Mouse (Mus musculus) CH12.LX (cell line): Measurements from ENCODE around the gene Foxk1. TPM values are rescaled to one million over a fixed set of nuclear protein-coding genes. Genes with fewer than 3 reads are reported as not detected.

Experiments used
- DNase-seq: peaks from one replicate; pipeline ENCODE4 v3.0.0-alpha.2; 2013; ENCODE audit errors: extremely low read depth
- H3K27ac ChIP-seq: 2 replicates; pipeline ENCODE4 v1.5.1; 2012; ENCODE audit warnings: low read depth, mild to moderate bottlenecking, control low read depth, moderate library complexity; ENCODE audit not compliant: insufficient read depth
- H3K27me3 ChIP-seq: replicated peaks from 2 replicates; pipeline ENCODE3; 2012; ENCODE audit warnings: inconsistent platforms
- H3K36me3 ChIP-seq, 2 experiments: replicated peaks in 1 of 2; 2 replicates each; pipeline versions ENCODE3 to v1.6.1; 2012; ENCODE audit warnings: inconsistent platforms in 1 of 2, low read length in 1 of 2, mild to moderate bottlenecking in 1 of 2, mixed read lengths in 1 of 2, moderate library complexity in 1 of 2; ENCODE audit not compliant: control insufficient read depth in 1 of 2, insufficient read depth in 1 of 2
- H3K4me1 ChIP-seq, 2 experiments: 2 replicates each; pipeline ENCODE4 v1.6.1; 2012; ENCODE audit warnings: inconsistent platforms in 1 of 2, moderate library complexity in 1 of 2; ENCODE audit not compliant: insufficient read depth in 2 of 2, control insufficient read depth in 1 of 2
- H3K4me2 ChIP-seq: 2 replicates; pipeline ENCODE4 v1.6.1; 2012; ENCODE audit warnings: low read depth, mild to moderate bottlenecking, control low read depth; ENCODE audit not compliant: poor library complexity, insufficient read depth, severe bottlenecking
- H3K4me3 ChIP-seq, 3 experiments: fragments of 150-350 bp in 1 of 3; sonication (generic) in 1 of 3; replicated peaks in 1 of 3; 2 replicates each; pipeline versions ENCODE3 to v1.5.1; 2011 to 2012; ENCODE audit warnings: low read depth in 2 of 3, low read length in 2 of 3, mild to moderate bottlenecking in 2 of 3, moderate library complexity in 2 of 3, control low read depth in 1 of 3, improper control_type of control experiment in 1 of 3, inconsistent platforms in 1 of 3, mixed read lengths in 1 of 3; ENCODE audit not compliant: poor library complexity in 1 of 3
- H3K79me2 ChIP-seq: replicated peaks from 2 replicates; pipeline ENCODE4 v1.6.1; 2012; ENCODE audit warnings: mild to moderate bottlenecking, moderate library complexity; ENCODE audit not compliant: control insufficient read depth, poor library complexity, insufficient read depth, severe bottlenecking; ENCODE audit errors: extremely low read depth
- H3K9ac ChIP-seq: 2 replicates; pipeline ENCODE4 v1.6.1; 2012; ENCODE audit warnings: low read depth, mild to moderate bottlenecking, control low read depth, moderate library complexity; ENCODE audit not compliant: insufficient read depth
- H3K9me3 ChIP-seq: replicated peaks from 2 replicates; pipeline ENCODE3; 2012; ENCODE audit warnings: low read length, inconsistent platforms, mixed read lengths
- E2F4 ChIP-seq: IDR thresholded peaks from 2 replicates; pipeline ENCODE4 v1.6.1; 2011; ENCODE audit warnings: low read depth, low read length, improper control_type of control experiment; ENCODE audit not compliant: insufficient replicate concordance
- ELF1 ChIP-seq: IDR thresholded peaks from 2 replicates; pipeline ENCODE4 v1.6.1; 2014; ENCODE audit warnings: low read depth, mild to moderate bottlenecking, inconsistent platforms, low read length, improper control_type of control experiment
- EP300 ChIP-seq: IDR thresholded peaks from 2 replicates; pipeline ENCODE4 v1.6.1; 2011; ENCODE audit warnings: low read length, improper control_type of control experiment
- ETS1 ChIP-seq: conservative IDR thresholded peaks from 2 replicates; pipeline ENCODE4 v1.6.1; 2012; ENCODE audit warnings: low read depth, mild to moderate bottlenecking, inconsistent platforms, low read length, improper control_type of control experiment, moderate library complexity
- JUN ChIP-seq: IDR thresholded peaks from 2 replicates; pipeline ENCODE4 v1.6.1; 2011; ENCODE audit warnings: low read depth, mild to moderate bottlenecking, low read length, improper control_type of control experiment, moderate library complexity; ENCODE audit not compliant: insufficient read depth
- JUND ChIP-seq: conservative IDR thresholded peaks from 2 replicates; pipeline ENCODE4 v1.6.1; 2011; ENCODE audit warnings: low read depth, low read length, improper control_type of control experiment
- MAFK ChIP-seq: IDR thresholded peaks from 2 replicates; pipeline ENCODE4 v1.6.1; 2011; ENCODE audit warnings: low read length, improper control_type of control experiment; ENCODE audit not compliant: insufficient replicate concordance
- MAX ChIP-seq: IDR thresholded peaks from 2 replicates; pipeline ENCODE4 v1.6.1; 2011; ENCODE audit warnings: low read length, improper control_type of control experiment
- MXI1 ChIP-seq: IDR thresholded peaks from 2 replicates; pipeline ENCODE4 v1.6.1; 2011; ENCODE audit warnings: mild to moderate bottlenecking, low read depth, low read length, improper control_type of control experiment
- PAX5 ChIP-seq: IDR thresholded peaks from 2 replicates; pipeline ENCODE4 v1.6.1; 2012; ENCODE audit warnings: low read length, inconsistent platforms, mixed read lengths
- POLR2A ChIP-seq: IDR thresholded peaks from 2 replicates; pipeline ENCODE4 v1.6.1; 2011; ENCODE audit warnings: low read depth, mild to moderate bottlenecking, improper control_type of control experiment, low read length
- RAD21 ChIP-seq: IDR thresholded peaks from 2 replicates; pipeline ENCODE4 v1.6.1; 2011; ENCODE audit warnings: low read depth, mild to moderate bottlenecking, low read length, improper control_type of control experiment, moderate library complexity
- SMC3 ChIP-seq: IDR thresholded peaks from 2 replicates; pipeline ENCODE4 v1.6.1; 2011; ENCODE audit warnings: low read depth, low read length, improper control_type of control experiment
- TBP ChIP-seq: conservative IDR thresholded peaks from 2 replicates; pipeline ENCODE4 v1.6.1; 2011; ENCODE audit warnings: low read depth, low read length, improper control_type of control experiment
- UBTF ChIP-seq: IDR thresholded peaks from 2 replicates; pipeline ENCODE4 v1.6.1; 2012; ENCODE audit warnings: low read depth, mild to moderate bottlenecking, inconsistent platforms, low read length, improper control_type of control experiment, moderate library complexity
- ZMIZ1 ChIP-seq: IDR thresholded peaks from 2 replicates; pipeline ENCODE4 v1.6.1; 2012; ENCODE audit warnings: low read depth, mild to moderate bottlenecking, inconsistent platforms, low read length, improper control_type of control experiment
- ZNF384 ChIP-seq: IDR thresholded peaks from 2 replicates; pipeline ENCODE4 v1.6.1; 2012; ENCODE audit warnings: low read depth, low read length, improper control_type of control experiment, inconsistent platforms
- dilution Hi-C: fragments of 300-500 bp; cut with MboI; formaldehyde crosslinking; loops from 2 replicates; pipeline ENCODE4 v1.14.3; 2020; ENCODE audit warnings: low sequenced_read_pairs; ENCODE audit not compliant: extremely low pct_unique_long_range_greater_than_20kb, extremely low pct_ligation_motif_present
- in situ Hi-C: fragments of 300-500 bp; cut with MboI; formaldehyde crosslinking; loops from 3 replicates; pipeline ENCODE4 v1.14.3; 2019; ENCODE audit warnings: low sequenced_read_pairs, low pct_ligation_motif_present, low pct_unique_long_range_greater_than_20kb, mixed read lengths
- polyA plus RNA-seq: library from polyadenylated mRNA; unstranded; fragments of >175 nt; gene quantifications from 2 replicates; pipeline ENCODE4 v1.2.1, GENCODE M21; 2012; ENCODE audit warnings: low read depth; ENCODE audit not compliant: insufficient read length
- total RNA-seq, 2 experiments: library from RNA; depleted of rRNA; stranded (reverse); fragments of 300-350 nt in 1 of 2; fragments of >200 nt in 1 of 2; gene quantifications; 2 replicates each; pipeline ENCODE4 v1.2.3; 2012 to 2014

The Foxk1 gene
- total and polyA plus RNA-seq, 3 experiments = 5.3 to 23.4 (median 11.3) TPM

- dilution Hi-C loops = no loop called here
- no peak overlapping the region; the same call in 1 of the 2 replicates for H3K27ac ChIP-seq
- H3K79me2 ChIP-seq = peaks cover 39% of the 10 kb centered on the region
- in situ Hi-C loops = no loop called here
- H3K9me3 ChIP-seq = no peaks in the 10 kb centered on the region
- peaks cover 21 to 94% of the 10 kb centered on the region in 2 experiments for H3K4me1 ChIP-seq
- TF ChIP-seq E2F4 = no peak
- no peak for TF ChIP-seq MAFK
- TF ChIP-seq ZMIZ1 = no peak
- TF ChIP-seq RAD21 = no peak
- no peak for TF ChIP-seq JUN
- TF ChIP-seq PAX5 = no peak
- TF ChIP-seq ZNF384 = no peak
- no peak for TF ChIP-seq MXI1
- no peak for TF ChIP-seq TBP
- TF ChIP-seq MAX = no peak
- no peak for TF ChIP-seq EP300
- TF ChIP-seq ELF1 = no peak
- no peak for TF ChIP-seq SMC3
- TF ChIP-seq JUND = no peak
- TF ChIP-seq ETS1 = no peak
- TF ChIP-seq UBTF = no peak
- no peak overlapping the region for H3K9ac ChIP-seq
- peaks cover 0 to 68% of the 10 kb centered on the region in 2 experiments for H3K36me3 ChIP-seq
- no peak for DNase-seq
- no peak overlapping the region for H3K4me3 ChIP-seq
- H3K27me3 ChIP-seq = no peaks in the 10 kb centered on the region
- no peak overlapping the region for H3K4me2 ChIP-seq
These were observed 17.1 kb downstream of the Foxk1 start for GRCm38 (mm10) chr5:142418419-142418818.

DNA sequence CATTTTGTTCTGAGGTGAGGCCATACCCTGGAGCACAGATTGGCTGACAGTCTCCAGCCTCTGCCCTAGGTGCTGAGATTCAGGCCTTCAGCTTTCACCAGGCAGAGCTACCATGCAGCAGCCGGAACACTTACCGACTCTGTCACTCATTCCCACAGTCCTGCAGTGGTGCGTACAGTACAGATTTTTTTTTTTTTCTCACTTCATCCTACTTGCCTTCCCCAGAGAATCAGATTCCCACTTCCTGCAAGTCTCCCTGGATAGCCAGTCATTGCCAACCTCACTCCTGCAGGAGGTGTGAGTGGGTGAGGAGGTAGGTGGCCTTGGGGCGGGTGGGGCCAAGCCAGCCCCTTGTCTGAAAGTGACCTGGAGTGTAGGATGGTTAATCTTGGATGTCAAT lies 19.0 kb downstream of the Foxk1 start:
- DNase-seq = no peak
- in situ Hi-C loops (no loop called here), dilution Hi-C loops (no loop called here)
- Histone ChIP-seq H3K4me3 (no peak overlapping the region), H3K9ac (no peak overlapping the region), H3K36me3 (peaks cover 7 to 73% of the 10 kb centered on the region in 2 experiments), H3K4me1 (peaks cover 21 to 96% of the 10 kb centered on the region in 2 experiments), H3K27ac (no peak overlapping the region), H3K79me2 (peaks cover 23% of the 10 kb centered on the region), H3K4me2 (no peak overlapping the region), H3K9me3 (no peaks in the 10 kb centered on the region), H3K27me3 (no peaks in the 10 kb centered on the region)
- TF ChIP-seq POLR2A = no peak
